Mouse (Mus musculus): ENCODE results near the gene Dyx1c1.

DNA sequence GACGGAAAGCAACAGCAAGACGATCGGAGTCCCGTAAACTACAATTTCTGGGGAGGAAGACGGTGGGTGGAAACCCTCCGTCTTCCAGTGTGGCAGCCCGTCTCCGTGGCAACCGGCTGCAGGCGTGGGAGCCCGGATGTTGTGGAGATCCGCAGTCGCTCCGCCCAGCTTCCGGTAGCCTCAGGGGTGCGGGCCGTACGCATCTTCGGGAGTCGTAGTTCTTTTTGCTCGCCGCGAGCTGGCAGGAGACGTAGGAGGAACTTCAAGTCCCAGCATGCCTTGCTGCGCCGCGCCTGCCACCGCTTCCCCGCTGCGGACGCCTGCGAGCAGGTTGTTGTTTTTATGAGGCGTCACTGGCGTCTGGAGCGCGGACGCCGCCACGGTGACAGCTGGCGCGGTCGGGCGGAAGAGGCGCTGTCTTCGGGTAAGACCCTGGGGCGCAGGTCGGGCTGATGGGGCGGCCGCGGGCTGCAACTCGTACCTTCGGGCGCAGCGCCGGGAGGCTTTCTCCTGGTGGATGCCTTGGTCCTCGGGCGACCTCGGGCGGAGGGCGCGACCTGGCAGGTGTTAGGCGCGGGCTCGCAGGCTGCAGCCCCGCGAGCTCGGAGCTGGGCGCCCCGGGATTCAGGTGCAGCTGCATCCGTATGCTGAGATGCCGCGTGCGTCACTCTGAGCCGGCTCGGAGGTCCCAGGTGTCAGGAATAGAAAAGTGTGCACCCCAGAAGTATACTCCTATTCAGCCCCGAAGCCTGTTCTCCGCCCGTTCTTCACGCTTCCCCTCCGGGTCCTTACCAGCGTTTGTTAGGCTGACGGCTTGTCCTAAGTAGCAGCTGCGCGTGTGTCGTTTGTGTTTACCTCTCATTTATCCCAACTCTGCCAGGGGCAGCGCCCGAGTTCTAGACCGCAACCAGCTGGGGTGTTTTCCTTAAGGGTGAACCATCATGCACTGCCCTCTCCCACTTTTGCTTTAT, 26.9 kb downstream of the Dyx1c1 start, which contains the start of the genes Ccpg1os and Ccpg1:
- no peak for TF ChIP-seq CTCF (conservative IDR thresholded peaks at IDR 0.05; ENCODE audit: low read length)
- TF ChIP-seq NANOG (IDR thresholded peaks at IDR 0.05; ENCODE audit: borderline replicate concordance, low read length), result no peak
- no peak for TF ChIP-seq POU5F1 (IDR thresholded peaks at IDR 0.05; ENCODE audit: borderline replicate concordance, low read length)
